Mouse (Mus musculus): Measurements from ENCODE around the gene Cd79a.
"Not testable (repeated sequence)": the region's sequence is repeated elsewhere in the genome, so short reads cannot be mapped to it uniquely, and the experiment has no call there.

The Cd79a gene

GRCm38 (mm10) chr7:24885468-24886307 lies 11.5 kb upstream of the Cd79a start:
- DNase-seq (ENCODE audit: inconsistent ontology term) = no peak

- no peak for DNase-seq (ENCODE audit: inconsistent ontology term)
These were observed 10.9 kb upstream of the Cd79a start for GRCm38 (mm10) chr7:24886308-24886633.

- DNase-seq (ENCODE audit: inconsistent ontology term) = no peak
These were observed 10.1 kb upstream of the Cd79a start for GRCm38 (mm10) chr7:24887096-24887495.

GRCm38 (mm10) chr7:24889431-24890220 lies 7.6 kb upstream of the Cd79a start:
- DNase-seq (ENCODE audit: inconsistent ontology term) = no peak

- DNase-seq (ENCODE audit: inconsistent ontology term) = peak; percentile 52
These were observed 6.6 kb upstream of the Cd79a start for GRCm38 (mm10) chr7:24890281-24891216.

GRCm38 (mm10) chr7:24891241-24892124 lies 5.7 kb upstream of the Cd79a start:
- DNase-seq (ENCODE audit: inconsistent ontology term) = no peak

GRCm38 (mm10) chr7:24892125-24892583 lies 5.0 kb upstream of the Cd79a start:
- no peak for DNase-seq (ENCODE audit: inconsistent ontology term)

GRCm38 (mm10) chr7:24895749-24896148 lies 1.4 kb upstream of the Cd79a start:
- DNase-seq (ENCODE audit: inconsistent ontology term) = not testable (repeated sequence)

GRCm38 (mm10) chr7:24896269-24896668 lies 912 bp upstream of the Cd79a start:
- no peak for DNase-seq (ENCODE audit: inconsistent ontology term)

GRCm38 (mm10) chr7:24897959-24898358 lies 778 bp downstream of the Cd79a start:
- DNase-seq (ENCODE audit: inconsistent ontology term) = no peak

- DNase-seq (ENCODE audit: inconsistent ontology term) = no peak
These were observed 3.9 kb downstream of the Cd79a start for GRCm38 (mm10) chr7:24901114-24901513.

- DNase-seq (ENCODE audit: inconsistent ontology term) = no peak
These were observed 4.7 kb downstream of the Cd79a start for GRCm38 (mm10) chr7:24901842-24902241.

- DNase-seq (ENCODE audit: inconsistent ontology term) = no peak
These were observed 5.1 kb downstream of the Cd79a start for GRCm38 (mm10) chr7:24902264-24902629.

- peak; percentile 76 for DNase-seq (ENCODE audit: inconsistent ontology term)
These were observed 5.7 kb downstream of the Cd79a start, which contains the start of gene Arhgef1 for GRCm38 (mm10) chr7:24902630-24903443. Gene Arhgef1, plus strand, starts transcription at chr7:24902912.

GRCm38 (mm10) chr7:24903444-24903825 lies 6.3 kb downstream of the Cd79a start:
- no peak for DNase-seq (ENCODE audit: inconsistent ontology term)

- DNase-seq (ENCODE audit: inconsistent ontology term) = peak; percentile 99
These were observed 6.9 kb downstream of the Cd79a start for GRCm38 (mm10) chr7:24904070-24904483.

GRCm38 (mm10) chr7:24904936-24905335 lies 7.8 kb downstream of the Cd79a start:
- DNase-seq (ENCODE audit: inconsistent ontology term) = peak; percentile 69

GRCm38 (mm10) chr7:24906551-24906950 lies 9.4 kb downstream of the Cd79a start:
- DNase-seq (ENCODE audit: inconsistent ontology term) = peak; percentile 38

- no peak for DNase-seq (ENCODE audit: inconsistent ontology term)
These were observed 10.1 kb downstream of the Cd79a start for GRCm38 (mm10) chr7:24907211-24907748.

- DNase-seq (ENCODE audit: inconsistent ontology term) = no peak
These were observed 15.3 kb downstream of the Cd79a start for GRCm38 (mm10) chr7:24912480-24912879.
